In the genomic region with DNA sequence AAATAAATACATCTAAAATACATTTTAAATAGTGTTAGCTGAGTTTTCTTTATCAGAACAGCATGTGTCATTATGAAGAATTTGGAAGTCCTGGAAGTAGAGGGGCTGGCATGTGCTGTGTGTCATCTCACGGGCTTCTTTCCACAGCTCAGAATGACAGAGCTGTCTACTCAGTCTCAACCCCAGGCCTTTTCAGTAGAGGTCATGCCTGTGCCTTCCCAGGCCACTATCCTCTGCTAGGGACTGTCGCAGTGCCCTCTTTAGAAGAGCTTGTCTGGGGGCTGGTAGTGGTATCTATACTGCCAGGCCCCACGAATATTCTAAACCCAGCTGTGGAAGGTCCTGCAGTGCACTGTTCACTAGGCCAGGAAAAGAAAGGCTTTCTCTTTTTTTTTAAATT, we compare ENCODE assay signal across 10 mouse cellular contexts. TPM values are rescaled to one million over a fixed set of nuclear protein-coding genes. Genes with fewer than 3 reads are reported as not detected.
DNase-seq lines count a peak whose midpoint lies in the region; ATAC-seq and TF ChIP-seq lines count a peak whose summit lies in the region.
"Had no signal": no experiment of that assay in that cellular context is flagged by ENCODE, and none has a peak within 500 bp of the region (broad histone marks: within the 10 kb centered on the region; RNA-seq: fewer than 3 reads in every experiment).

No protein-coding gene starts in this region.

- H3K79me2 ChIP-seq in liver, adult 2 months (ENCODE audit: control insufficient read depth, insufficient read depth, low read length): peaks cover 44% of the 10 kb centered on the region

- no peaks in the 10 kb centered on the region for H3K9me3 ChIP-seq in forebrain, embryonic 14.5 days (replicated peaks; ENCODE audit: control insufficient read depth, low read length)
- H3K9me3 ChIP-seq in forebrain, embryonic 11.5 days (ENCODE audit: control insufficient read depth, low read length): no peaks in the 10 kb centered on the region
- H3K9me3 ChIP-seq in heart, postnatal 0 days (replicated peaks; ENCODE audit: control insufficient read depth, low read length): no peaks in the 10 kb centered on the region
- no peaks in the 10 kb centered on the region for H3K9me3 ChIP-seq in liver, embryonic 16.5 days (replicated peaks; ENCODE audit: control insufficient read depth, low read length)

- H3K4me1 ChIP-seq in forebrain, embryonic 14.5 days (ENCODE audit: control insufficient read depth, insufficient read depth, low read length): peaks cover 13% of the 10 kb centered on the region
- peaks cover 8% of the 10 kb centered on the region; the same call in 1 of the 2 replicates for H3K4me1 ChIP-seq in forebrain, embryonic 11.5 days (replicated peaks; ENCODE audit: control insufficient read depth, insufficient read depth, low read length)
- peaks cover 41% of the 10 kb centered on the region for H3K4me1 ChIP-seq in liver, adult 2 months (ENCODE audit: control insufficient read depth, insufficient read depth, low read length)
- H3K4me1 ChIP-seq in heart, postnatal 0 days (ENCODE audit: control insufficient read depth, insufficient read depth): peaks cover 43% of the 10 kb centered on the region
- peaks cover 48% of the 10 kb centered on the region for H3K4me1 ChIP-seq in liver, embryonic 16.5 days (ENCODE audit: control insufficient read depth, low read depth, low read length)

- TF ChIP-seq EP300 in heart, postnatal 0 days (IDR thresholded peaks at IDR 0.05; ENCODE audit: low read depth): no peak

- no peak overlapping the region for H3K4me3 ChIP-seq in forebrain, embryonic 14.5 days (ENCODE audit: low read depth, low read length)
- no peak overlapping the region for H3K4me3 ChIP-seq in forebrain, embryonic 11.5 days (ENCODE audit: low read depth, low read length)
- no peak overlapping the region for H3K4me3 ChIP-seq in liver, adult 2 months (ENCODE audit: insufficient read depth, low read depth, low read length)
- H3K4me3 ChIP-seq in heart, postnatal 0 days (ENCODE audit: low read depth, low read length): 0 out of 2 replicates have a peak overlapping the region, but pooled peaks have one; percentile 63
- no peak overlapping the region for H3K4me3 ChIP-seq in liver, embryonic 16.5 days (ENCODE audit: low read depth, low read length)

- no peak for TF ChIP-seq CTCF in liver, adult 2 months (IDR thresholded peaks at IDR 0.05; ENCODE audit: low read depth, low read length)
- no peak for TF ChIP-seq CTCF in heart, postnatal 0 days (IDR thresholded peaks at IDR 0.05; ENCODE audit: low read depth)

- ATAC-seq in forebrain, embryonic 14.5 days: no peak
- no peak for ATAC-seq in forebrain, embryonic 11.5 days (replicated peaks; ENCODE audit: low FRiP score)
- no peak for ATAC-seq in heart, postnatal 0 days (ENCODE audit: insufficient read depth, low read depth)
- no peak for ATAC-seq in liver, embryonic 16.5 days (ENCODE audit: low read depth)
- no peak for ATAC-seq in erythroblast, adult 5-6 weeks (replicated peaks; ENCODE audit: low FRiP score, poor library complexity, severe bottlenecking)

- DNase-seq in forebrain, embryonic 14.5 days (ENCODE audit: low spot score): no peak
- DNase-seq in forebrain, embryonic 11.5 days (ENCODE audit: low spot score): no peak
- DNase-seq in liver, adult 2 months (ENCODE audit: extremely low read depth, low read depth, low spot score): no peak
- DNase-seq in liver: no peak
- DNase-seq in heart, postnatal 0 days (ENCODE audit: low spot score): no peak
- DNase-seq in lung, postnatal 25 days (ENCODE audit: low spot score): no peak
- DNase-seq: kidney, postnatal 36 days; lung, postnatal 10 days had no signal

- WGBS in forebrain, embryonic 14.5 days: 95% methylated on average over 3 of the region's 3 CpGs
- WGBS in forebrain, embryonic 11.5 days: 92% methylated on average over 3 of the region's 3 CpGs
- WGBS in liver, adult 2 months: 45% methylated on average over 3 of the region's 3 CpGs
- WGBS in heart, postnatal 0 days: 44% methylated on average over 3 of the region's 3 CpGs
- whole genome bisulfite sequencing in liver, embryonic 16.5 days (ENCODE audit: insufficient replicate concordance): 72% methylated on average over 3 of the region's 3 CpGs

- no peak overlapping the region for H3K9ac ChIP-seq in forebrain, embryonic 14.5 days (ENCODE audit: low read length)
- H3K9ac ChIP-seq in forebrain, embryonic 11.5 days (ENCODE audit: low read length): no peak overlapping the region
- no peak overlapping the region for H3K9ac ChIP-seq in liver, adult 2 months (ENCODE audit: low read depth, low read length)
- 0 out of 2 replicates have a peak overlapping the region, but pooled peaks have one; percentile 80 for H3K9ac ChIP-seq in heart, postnatal 0 days (replicated peaks; ENCODE audit: low read depth, low read length)
- peak overlapping the region; percentile 15 for H3K9ac ChIP-seq in liver, embryonic 16.5 days (ENCODE audit: low read depth, low read length)

- no peak overlapping the region for H3K27ac ChIP-seq in forebrain, embryonic 14.5 days (ENCODE audit: low read depth, low read length)
- no peak overlapping the region for H3K27ac ChIP-seq in forebrain, embryonic 11.5 days (ENCODE audit: low read depth, low read length)
- peak overlapping the region; percentile 91; the same call in 1 of the 2 replicates for H3K27ac ChIP-seq in liver, adult 2 months (replicated peaks; ENCODE audit: insufficient read depth, low read depth, low read length)
- H3K27ac ChIP-seq in heart, postnatal 0 days (ENCODE audit: low read depth): peak overlapping the region; percentile 53
- no peak overlapping the region for H3K27ac ChIP-seq in liver, embryonic 16.5 days (ENCODE audit: low read length)

- peak overlapping the region; percentile 75; the same call in 1 of the 2 replicates for H3K4me2 ChIP-seq in forebrain, embryonic 14.5 days (ENCODE audit: low read length)
- H3K4me2 ChIP-seq in forebrain, embryonic 11.5 days (ENCODE audit: low read depth, low read length, severe bottlenecking): no peak overlapping the region
- peak overlapping the region; percentile 79 for H3K4me2 ChIP-seq in heart, postnatal 0 days (ENCODE audit: low read depth, low read length)
- H3K4me2 ChIP-seq in liver, embryonic 16.5 days (ENCODE audit: low read depth, low read length): no peak overlapping the region

- H3K36me3 ChIP-seq in forebrain, embryonic 14.5 days (ENCODE audit: control insufficient read depth, insufficient read depth, low read length): no peaks in the 10 kb centered on the region
- H3K36me3 ChIP-seq in forebrain, embryonic 11.5 days (ENCODE audit: control insufficient read depth, insufficient read depth, low read length): no peaks in the 10 kb centered on the region
- H3K36me3 ChIP-seq in liver, adult 2 months (ENCODE audit: control insufficient read depth, insufficient read depth, low read length): no peaks in the 10 kb centered on the region
- no peaks in the 10 kb centered on the region for H3K36me3 ChIP-seq in heart, postnatal 0 days (replicated peaks; ENCODE audit: control insufficient read depth, insufficient read depth, low read length)
- H3K36me3 ChIP-seq in liver, embryonic 16.5 days (ENCODE audit: control insufficient read depth, insufficient read depth): no peaks in the 10 kb centered on the region

- H3K27me3 ChIP-seq in forebrain, embryonic 14.5 days (replicated peaks; ENCODE audit: control insufficient read depth, insufficient read depth, low read length): no peaks in the 10 kb centered on the region
- H3K27me3 ChIP-seq in forebrain, embryonic 11.5 days (ENCODE audit: control insufficient read depth, insufficient read depth, low read length): no peaks in the 10 kb centered on the region
- no peaks in the 10 kb centered on the region for H3K27me3 ChIP-seq in liver, adult 2 months (ENCODE audit: control insufficient read depth, insufficient read depth, low read length)
- H3K27me3 ChIP-seq in heart, postnatal 0 days (ENCODE audit: control insufficient read depth, insufficient read depth, low read length): no peaks in the 10 kb centered on the region
- H3K27me3 ChIP-seq in liver, embryonic 16.5 days (ENCODE audit: control insufficient read depth, insufficient read depth, low read depth, low read length): no peaks in the 10 kb centered on the region

- no peak for TF ChIP-seq POLR2A in liver, adult 2 months (IDR thresholded peaks at IDR 0.05; ENCODE audit: extremely low read depth, insufficient read depth, low read length)

RNA-seq across cellular contexts. Expression of a gene that starts 2.1 kb away (rescaled TPM):
- 17.3 and 19.9 TPM in 2 replicates for polyA plus RNA-seq in forebrain, embryonic 14.5 days (2014; fragmentation: Nextera tagmentation; extraction: Ambion mirVana)
- polyA plus RNA-seq in forebrain, embryonic 11.5 days (2014; fragmentation: Nextera tagmentation; extraction: Ambion mirVana): 23.0 and 26.2 TPM in 2 replicates
- 11.8 and 16.8 TPM in 2 replicates for total RNA-seq in liver, adult 2 months (2014; rRNA removed)
- polyA plus RNA-seq in liver, adult 2 months (2012; rRNA removed): 24.9 and 25.3 TPM in 2 replicates
- total RNA-seq in heart, postnatal 0 days (2014; rRNA removed; ENCODE audit: low replicate concordance): 47.6 and 64.0 TPM in 2 replicates
- 6.7 and 9.0 TPM in 2 replicates for polyA plus RNA-seq in heart, postnatal 0 days (2015; fragmentation: Nextera tagmentation; extraction: Ambion mirVana)
- polyA plus RNA-seq in liver, embryonic 16.5 days (2015; fragmentation: Nextera tagmentation; extraction: Ambion mirVana): 4.2 and 4.7 TPM in 2 replicates
- total RNA-seq in erythroblast, adult 5-6 weeks (2015; ENCODE audit: low replicate concordance): 7.5 and 8.5 TPM in 2 replicates
- total RNA-seq in erythroblast, adult 5-6 weeks (2017; ENCODE audit: low replicate concordance): 7.3 and 13.0 TPM in 2 replicates

Comparison
In these comparisons a context has a peak if more than half of its experiments do, and no peak if none do; other contexts are left out.
1. H3K27ac ChIP-seq: peak in liver, adult 2 months (single experiment) and heart, postnatal 0 days (single experiment); none in forebrain, embryonic 14.5 days (single experiment), forebrain, embryonic 11.5 days (single experiment) and liver, embryonic 16.5 days (single experiment).
2. H3K4me2 ChIP-seq: peak in forebrain, embryonic 14.5 days (single experiment) and heart, postnatal 0 days (single experiment); none in forebrain, embryonic 11.5 days (single experiment) and liver, embryonic 16.5 days (single experiment).
3. H3K9ac ChIP-seq: peak in heart, postnatal 0 days (single experiment) and liver, embryonic 16.5 days (single experiment); none in forebrain, embryonic 14.5 days (single experiment), forebrain, embryonic 11.5 days (single experiment) and liver, adult 2 months (single experiment).